Mouse (Mus musculus): Measurements from ENCODE around the gene Tlcd2. TPM values are rescaled to one million over a fixed set of nuclear protein-coding genes. Genes with fewer than 3 reads are reported as not detected.

Gene Tlcd2
- total RNA-seq, 4 experiments from 2014 or later = 1.9 to 2.9 (median 2.4) TPM

DNA sequence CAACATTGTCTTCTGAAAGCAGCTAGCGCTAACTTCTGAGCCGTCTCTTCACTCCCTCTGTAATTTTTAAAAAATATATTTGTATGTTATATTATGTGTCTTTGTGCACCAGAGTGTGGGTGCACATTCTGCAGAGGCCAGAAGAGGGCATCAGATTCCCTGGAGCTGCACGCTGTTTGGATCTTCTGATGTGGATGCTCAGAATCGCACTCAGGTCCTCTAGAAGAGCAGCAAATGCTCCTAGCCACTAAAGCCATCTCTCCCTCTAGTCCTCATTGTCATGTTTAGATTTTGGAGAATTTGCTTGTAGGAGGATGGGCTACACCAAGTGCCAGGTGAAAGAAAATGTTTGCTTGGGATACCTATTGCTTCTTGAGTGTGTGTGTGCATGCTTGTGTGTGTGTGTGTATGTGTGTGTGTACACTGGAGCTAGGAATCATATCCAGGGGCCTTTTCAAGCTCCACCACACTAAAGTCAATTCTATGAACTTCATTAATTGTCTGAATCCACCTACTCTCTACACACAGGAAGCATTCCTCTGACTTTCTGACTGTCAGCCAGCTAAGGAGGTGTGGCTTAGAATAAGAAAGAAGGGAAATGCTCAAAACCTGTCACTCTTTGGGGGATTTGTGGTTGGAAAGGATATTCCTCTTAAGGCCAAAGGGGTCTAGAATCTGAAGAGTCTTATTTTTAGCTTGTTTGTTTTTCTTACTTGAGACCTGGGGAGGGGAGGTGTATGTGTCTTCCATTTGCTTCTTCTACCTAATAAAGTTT is 5.4 kb downstream of the Tlcd2 start:
- DNase-seq (ENCODE audit: low spot score in 2 of 2) = no peak

DNA sequence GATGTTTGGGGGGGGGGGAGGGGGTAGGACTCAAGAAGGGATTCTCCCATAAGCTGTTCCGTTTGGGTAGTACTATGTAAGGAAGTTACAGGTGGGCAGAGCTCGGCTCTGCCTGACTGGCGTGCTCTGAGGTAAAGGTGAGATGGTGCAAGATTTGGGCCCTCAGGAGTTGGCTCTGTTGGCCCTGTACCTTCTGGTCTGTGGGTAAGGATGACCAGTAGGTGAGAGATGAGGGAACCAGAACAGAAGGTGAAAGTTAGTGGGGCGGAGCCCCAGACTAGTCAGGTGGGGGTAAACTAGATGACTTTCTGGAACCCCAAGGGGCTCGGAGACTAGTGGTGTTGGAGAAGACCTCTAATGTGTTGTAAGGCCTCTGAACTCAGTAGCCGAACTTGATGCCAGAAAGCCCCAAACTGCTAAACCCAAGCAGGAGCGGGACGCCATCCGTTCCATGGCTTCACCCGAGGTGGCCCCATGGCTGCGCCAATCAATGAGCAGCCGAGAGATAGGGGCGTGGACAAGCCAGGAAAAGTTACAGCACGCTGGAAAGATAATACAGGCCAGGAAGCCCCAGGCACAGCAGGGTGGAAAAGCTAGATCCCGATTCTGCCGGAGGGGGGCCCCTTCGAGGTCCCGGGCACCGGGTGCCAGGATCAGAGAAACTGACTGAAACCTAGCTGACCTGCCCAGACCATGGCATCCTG is 6.1 kb downstream of the Tlcd2 start:
- peak; percentile 51 to 67 for DNase-seq (ENCODE audit: low spot score in 2 of 2)

DNA sequence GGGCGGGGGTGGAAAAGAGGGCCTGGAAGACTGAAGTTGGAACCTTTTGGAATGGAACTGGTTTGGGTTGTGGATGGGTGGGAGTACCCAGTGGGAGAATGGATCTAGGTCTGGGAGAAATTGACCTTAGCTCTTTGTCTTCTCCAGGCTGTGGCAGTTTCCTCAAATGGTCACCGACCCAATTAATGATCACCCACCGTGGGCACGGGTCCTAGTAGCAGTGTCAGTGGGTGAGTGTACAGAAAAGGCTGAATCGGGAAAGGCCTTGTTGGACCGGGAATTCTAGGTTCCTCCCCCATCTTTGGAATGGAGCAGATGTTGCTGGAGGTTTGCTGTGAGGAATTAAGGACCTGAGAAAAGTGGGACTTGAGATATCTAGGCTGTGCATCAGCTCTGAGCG is 6.9 kb downstream of the Tlcd2 start:
- DNase-seq (ENCODE audit: low spot score in 2 of 2) = no peak

DNA sequence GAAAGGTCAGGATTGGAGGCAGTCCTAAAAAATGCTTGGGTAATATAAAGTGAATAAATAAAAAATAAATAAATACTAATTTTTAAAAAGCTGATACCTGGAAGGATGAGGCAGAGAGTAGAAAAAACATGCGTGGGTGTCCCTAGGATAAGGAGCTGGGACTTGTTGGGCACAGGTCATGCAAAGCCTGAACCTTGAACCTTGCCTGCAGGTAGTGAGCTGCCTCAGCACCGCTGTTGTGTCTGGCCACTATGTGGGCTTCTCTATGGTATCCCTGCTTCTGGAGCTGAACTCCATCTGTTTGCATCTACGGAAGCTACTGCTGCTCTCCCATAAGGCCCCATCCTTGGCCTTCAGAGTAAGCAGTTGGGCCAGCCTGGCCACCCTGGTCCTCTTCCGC is 7.7 kb downstream of the Tlcd2 start:
- DNase-seq (ENCODE audit: low spot score in 2 of 2) = no peak

DNA sequence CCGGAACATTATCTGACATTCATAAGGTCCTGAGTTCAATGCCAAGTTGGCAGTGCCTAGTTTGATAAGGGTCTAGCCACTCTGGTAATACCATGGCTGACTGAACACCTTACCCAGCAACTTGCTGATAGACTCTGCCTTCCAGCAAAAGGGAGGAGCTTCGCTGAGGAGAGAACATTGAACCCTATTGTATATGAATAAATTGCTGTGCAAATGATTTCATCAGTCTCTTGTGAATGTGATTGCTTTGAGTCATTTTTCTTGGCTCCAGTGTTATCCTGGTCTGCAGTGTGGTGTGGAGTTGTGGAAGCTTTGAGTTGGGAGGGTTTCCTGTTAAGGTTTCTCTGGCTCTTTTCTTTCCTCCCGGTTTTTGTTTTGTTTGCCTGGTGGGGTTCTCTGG is 9.2 kb downstream of the Tlcd2 start:
- DNase-seq (ENCODE audit: low spot score in 2 of 2) = no peak

DNA sequence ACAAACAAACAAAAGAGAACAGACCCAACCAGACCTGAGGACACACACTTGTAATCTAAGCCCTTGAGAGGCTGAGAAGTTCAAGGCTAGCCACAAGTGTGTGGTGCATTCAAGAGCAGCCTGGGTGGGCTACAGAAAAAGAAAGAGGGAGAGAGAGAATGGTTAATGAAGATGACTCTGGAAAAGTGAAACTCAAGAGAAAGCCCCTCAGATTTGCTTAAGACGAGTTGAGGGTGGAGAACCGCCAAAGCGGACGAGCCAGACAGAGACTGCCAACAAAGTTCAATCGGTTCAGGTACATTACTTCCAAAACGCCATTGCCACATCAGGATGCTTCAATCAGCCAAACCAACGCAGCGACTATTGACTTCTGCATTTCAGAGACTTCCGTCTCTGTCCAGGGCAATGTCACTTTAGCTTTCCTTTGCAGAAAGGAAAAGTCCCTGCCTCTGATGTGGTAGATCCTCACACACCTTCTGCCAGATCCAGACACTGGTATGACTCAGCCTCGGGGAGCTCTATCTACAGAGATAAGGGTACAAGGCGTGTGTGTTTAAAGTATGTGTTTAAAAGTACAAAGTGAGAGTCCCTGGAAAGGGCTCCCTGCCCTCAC is 11.1 kb downstream of the Tlcd2 start:
- no peak for DNase-seq (ENCODE audit: low spot score in 2 of 2)

DNA sequence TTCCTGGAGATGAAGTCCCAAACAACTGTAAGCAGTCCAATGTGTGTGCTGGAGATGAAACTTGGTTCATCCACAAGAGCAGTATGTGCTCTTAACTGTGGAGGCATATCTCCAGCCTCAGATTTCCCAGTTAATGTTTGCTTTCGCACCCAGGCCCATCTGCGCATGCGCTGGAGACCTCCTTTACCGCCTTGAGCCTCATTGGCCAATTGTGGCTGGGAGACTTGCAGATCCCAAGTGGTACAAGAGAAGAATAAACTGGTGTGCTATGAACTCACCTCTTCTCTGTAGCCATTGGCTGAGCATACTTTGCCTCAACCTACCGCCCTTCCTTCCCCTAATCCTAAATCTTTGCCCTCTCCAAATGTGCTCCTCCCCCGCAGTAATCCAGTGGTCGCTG is 11.9 kb downstream of the Tlcd2 start:
- DNase-seq (ENCODE audit: low spot score in 2 of 2) = no peak

DNA sequence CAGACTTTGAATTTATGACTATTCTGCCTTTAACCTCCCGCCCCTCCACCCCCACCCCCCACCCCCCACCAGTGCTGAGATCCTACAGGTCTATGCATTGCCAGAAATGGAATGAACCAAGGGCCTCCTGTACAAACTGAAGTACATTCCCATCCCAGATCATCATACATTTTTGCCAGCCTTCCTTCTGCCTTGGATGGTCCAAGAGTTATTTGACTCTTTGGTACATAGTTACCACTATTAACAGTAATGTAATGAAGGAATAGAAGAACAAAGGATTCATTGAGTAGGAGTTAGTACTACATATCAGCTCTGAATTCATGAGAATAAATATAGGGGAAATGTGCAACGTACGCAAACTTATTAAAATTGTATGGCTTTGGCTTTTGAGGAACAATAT is 24.7 kb downstream of the Tlcd2 start:
- no peak for DNase-seq (ENCODE audit: low spot score in 2 of 2)

DNA sequence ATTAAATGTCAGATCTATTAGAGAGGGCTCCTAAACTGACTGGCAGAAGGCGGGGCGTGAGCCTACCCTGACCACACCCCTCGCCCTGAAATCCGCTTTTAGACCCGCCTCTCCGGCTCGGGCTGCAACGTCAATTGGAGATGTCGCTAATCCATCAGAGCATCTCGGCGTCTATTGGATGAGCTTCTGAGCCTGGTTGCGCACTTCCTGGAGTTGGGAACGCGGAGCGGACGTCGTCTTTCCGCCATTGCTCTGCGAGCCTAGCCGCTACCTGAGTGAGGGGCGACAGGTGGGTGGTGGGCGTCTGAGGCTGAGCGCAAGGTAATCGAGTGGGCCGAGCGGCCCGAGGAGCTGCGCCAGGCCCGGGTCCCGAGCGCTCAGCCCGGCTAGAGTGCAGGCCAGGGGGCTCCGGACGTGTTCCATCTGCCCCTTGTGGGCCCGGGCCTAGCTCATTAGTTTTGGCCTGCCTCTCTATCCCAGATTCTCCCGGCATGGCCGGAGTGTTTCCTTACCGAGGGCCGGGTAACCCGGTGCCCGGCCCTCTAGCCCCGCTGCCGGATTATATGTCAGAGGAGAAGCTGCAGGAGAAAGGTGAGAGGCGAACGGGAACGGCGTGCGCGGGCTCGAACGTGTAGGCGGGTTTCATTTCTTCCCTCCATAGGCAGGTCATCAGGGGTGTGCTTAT is 25.2 kb downstream of the Tlcd2 start, which contains the start of gene Prpf8:
Gene Prpf8 (plus strand): TSS at position 216 of the 685 bp plus-strand sequence.
- DNase-seq (ENCODE audit: low spot score in 2 of 2) = peak; percentile 95 to 97

DNA sequence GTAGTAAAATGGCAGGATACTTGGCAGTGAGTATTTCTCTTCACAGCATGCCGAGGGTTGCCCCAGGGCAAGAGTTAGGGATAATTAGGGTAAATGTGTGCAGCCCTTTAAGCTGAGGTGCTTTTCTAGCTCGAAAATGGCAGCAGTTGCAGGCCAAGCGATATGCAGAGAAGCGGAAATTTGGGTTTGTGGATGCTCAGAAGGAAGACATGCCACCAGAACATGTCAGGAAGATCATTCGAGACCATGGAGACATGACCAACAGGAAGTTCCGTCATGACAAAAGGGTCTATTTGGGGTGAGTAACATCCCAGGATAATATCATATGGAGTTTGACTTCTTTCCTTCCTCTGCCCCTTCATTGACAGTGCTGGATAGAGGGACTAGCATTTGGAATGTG is 26.0 kb downstream of the Tlcd2 start:
- no peak for DNase-seq (ENCODE audit: low spot score in 2 of 2)

DNA sequence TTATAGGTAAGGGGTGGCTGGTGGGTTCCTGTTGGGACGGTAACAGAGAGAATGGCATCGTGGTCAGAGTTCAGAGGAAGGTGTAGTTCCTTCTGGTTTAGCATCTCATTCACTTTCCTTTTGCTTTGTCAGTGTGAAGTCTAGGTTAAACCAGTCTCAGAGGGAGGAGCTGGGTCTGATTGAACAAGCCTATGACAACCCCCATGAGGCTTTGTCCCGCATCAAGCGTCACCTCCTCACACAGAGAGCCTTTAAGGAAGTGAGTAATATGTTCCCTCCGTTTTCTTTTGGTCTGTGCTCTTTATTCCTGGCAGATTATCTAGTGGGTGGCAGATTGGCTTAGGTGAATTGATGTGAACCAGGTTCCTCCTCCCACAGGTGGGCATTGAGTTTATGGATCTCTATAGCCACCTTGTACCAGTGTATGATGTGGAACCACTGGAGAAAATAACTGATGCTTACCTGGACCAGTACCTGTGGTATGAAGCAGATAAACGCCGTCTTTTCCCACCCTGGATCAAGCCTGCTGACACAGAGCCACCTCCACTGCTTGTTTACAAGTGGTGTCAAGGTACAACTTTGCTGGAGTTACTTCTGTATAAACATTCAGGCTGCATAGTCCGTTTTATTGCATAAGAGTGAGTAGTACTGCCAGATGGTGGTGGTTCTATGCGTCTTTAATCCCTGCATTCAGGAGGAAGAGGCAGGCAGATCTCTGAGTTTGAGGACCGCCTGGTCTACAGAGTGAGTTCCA is 33.0 kb downstream of the Tlcd2 start:
- no peak for DNase-seq (ENCODE audit: low spot score in 2 of 2)

DNA sequence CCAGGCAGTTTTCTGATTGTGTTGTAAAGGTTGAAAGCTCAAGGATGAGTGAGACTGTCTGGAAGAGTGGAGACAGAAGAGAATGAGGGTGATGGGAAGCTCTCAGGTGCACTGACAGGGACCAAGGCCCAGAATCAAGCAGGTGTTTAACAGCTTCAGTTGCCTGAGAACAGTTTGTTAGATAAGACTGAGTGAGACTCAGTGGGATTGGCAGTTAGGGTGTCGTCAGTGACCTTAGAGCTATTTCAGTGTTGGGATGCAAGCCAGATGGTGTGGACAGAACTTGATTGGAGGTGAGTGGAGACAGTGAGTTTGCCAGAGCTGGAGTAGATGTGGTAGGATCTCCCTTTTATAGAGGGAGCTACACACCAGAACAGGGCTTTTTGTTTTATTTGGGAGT is 36.6 kb downstream of the Tlcd2 start:
- no peak for DNase-seq (ENCODE audit: low spot score in 2 of 2)

DNA sequence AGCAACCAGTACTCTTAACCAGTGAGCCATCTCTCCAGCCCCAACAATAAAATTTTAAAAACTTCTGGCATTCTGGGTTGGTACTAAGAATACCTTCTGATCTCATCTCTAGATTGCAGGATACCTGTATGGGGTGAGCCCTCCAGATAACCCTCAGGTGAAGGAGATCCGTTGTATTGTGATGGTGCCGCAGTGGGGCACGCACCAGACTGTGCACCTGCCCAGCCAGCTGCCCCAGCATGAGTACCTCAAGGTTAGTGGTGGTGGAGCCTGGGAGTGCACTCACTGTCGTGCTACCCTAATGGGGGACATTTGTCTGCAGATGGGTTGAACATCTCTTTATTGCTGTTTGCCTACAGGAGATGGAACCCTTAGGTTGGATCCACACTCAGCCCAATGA is 46.6 kb downstream of the Tlcd2 start:
- no peak for DNase-seq (ENCODE audit: low spot score in 2 of 2)

DNA sequence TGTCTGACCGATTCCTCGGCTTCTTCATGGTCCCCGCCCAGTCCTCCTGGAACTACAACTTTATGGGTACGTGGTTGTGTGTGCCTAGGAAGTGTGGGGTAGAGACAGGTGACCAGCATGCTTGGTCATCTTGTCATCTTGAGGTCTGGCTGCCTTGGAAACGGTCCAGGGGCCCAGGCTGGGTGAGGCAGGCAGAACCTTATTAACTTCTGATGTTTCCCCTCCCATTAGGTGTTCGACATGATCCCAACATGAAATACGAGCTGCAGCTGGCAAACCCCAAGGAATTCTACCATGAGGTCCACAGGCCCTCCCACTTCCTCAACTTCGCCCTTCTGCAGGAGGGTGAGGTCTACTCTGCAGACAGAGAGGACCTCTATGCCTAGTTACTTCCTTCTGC is 47.4 kb downstream of the Tlcd2 start:
- DNase-seq (ENCODE audit: low spot score in 2 of 2) = no peak

DNA sequence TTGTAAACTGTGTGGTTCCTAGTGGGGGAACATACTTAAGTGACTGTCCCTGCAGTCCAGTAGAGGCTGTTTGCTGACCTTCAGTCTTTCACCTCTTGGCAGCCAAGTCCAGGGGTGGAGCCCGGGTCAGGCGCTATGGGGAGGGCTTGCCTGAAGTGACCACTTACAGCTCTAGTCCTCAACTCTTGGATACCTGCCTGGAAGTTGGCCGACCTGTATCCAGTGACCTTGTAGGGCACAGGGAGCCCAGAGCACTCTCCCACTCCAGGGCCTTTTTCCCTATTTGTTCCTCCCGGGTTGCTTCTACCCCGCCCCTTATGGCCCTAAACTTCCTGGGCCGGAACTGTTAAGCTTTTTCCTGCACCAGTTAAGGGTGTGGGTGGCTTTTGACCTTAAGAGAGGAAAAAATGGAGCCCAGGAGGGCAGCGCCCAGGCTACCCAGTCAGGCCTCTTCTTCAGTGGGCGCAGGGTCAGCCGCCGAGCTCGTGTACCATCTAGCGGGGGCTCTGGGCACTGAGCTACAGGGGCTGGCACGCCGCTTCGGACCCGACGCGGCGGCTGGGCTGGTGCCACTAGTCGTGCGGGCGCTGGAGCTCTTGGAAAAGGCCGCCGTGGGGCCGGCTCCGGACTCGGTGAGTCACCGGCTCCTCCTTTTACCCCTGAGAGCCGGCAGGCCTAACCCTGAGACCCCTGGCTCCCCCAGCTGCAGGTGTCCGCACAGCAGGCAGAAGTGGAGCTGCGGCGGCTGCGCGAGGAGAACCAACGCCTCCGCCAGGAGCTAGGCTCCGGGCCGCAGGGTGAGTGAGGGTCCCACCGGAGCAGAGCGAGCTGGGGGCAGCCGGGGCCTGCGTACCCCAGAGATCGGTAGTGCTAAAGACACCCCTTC is 48.5 kb downstream of the Tlcd2 start, which contains the start of gene Rilp:
Gene Rilp (plus strand): TSS at position 354 of the 886 bp plus-strand sequence.
- peak; percentile 83 to 89 for DNase-seq (ENCODE audit: low spot score in 2 of 2)

DNA sequence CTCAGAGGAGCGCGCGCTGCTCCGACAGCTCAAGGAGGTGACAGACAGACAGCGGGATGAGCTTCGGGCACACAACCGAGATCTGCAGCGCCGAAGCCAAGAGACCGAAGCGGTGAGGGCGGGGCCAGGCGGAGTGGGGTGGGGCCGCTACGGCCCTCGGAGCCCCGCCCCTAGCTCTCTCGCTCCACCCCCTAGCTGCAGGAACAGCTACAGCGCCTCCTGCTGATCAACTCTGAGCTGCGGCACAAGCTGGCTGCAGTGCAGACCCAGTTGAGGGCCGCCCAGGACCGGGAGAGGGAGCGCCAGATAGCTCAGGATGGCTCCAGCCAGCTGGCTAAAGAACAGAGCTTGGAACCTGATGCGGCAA is 49.1 kb downstream of the Tlcd2 start:
- DNase-seq (ENCODE audit: low spot score in 2 of 2) = peak; percentile 95

DNA sequence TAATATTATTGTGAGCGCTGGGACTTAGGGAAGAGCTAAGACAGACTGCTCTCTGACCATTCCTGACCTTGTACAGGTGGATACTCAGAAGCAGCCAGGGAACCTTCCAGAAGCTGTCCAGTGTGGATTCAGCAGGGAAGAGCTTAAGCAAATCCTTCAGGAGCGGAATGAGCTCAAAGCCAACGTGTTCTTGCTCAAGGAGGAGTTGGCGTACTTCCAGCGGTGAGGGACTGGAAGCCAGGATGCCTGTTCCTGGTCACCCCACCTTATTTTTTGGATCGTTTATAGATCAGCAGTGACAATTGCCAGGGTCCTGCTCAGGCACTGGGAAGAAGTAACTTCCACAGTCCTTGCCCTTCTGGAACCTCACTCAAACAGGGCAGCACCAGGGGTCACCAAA is 49.7 kb downstream of the Tlcd2 start:
- DNase-seq (ENCODE audit: low spot score in 2 of 2) = peak; percentile 55 to 56

DNA sequence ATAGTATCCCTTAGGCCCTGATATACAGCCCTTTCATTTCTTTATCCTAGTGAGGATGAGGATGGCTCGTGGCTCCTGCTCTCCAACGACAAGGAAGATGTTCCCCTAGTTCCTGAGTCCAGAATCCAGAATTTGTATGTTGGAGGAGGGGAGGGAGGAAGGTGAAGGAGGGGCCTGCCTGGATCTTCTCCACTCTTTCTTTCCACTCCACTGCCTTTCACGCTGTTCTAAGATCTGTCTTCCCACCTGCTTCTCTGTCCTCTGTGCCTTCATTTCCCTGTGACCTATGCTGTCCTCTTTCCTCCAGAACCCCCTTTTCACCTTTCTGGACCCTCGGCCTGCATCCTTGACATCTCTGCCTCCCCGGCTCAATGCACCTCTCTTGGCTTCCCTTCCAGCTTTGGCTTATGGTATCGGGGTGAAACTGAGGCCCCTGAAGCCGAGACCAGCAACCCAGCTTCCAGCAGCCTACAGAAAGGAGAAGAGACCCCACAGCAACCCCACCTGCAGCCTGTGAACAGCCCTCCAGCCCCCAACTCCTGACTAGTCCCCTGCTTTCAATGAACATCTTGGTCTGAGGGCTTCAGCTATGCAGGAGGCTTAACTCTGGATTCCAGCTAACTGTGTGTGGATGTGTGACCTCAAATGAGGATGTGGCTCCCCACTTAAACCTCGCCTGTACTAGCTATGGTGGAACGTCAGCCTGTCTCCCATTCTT is 50.9 kb downstream of the Tlcd2 start:
- DNase-seq (ENCODE audit: low spot score in 2 of 2) = no peak

DNA sequence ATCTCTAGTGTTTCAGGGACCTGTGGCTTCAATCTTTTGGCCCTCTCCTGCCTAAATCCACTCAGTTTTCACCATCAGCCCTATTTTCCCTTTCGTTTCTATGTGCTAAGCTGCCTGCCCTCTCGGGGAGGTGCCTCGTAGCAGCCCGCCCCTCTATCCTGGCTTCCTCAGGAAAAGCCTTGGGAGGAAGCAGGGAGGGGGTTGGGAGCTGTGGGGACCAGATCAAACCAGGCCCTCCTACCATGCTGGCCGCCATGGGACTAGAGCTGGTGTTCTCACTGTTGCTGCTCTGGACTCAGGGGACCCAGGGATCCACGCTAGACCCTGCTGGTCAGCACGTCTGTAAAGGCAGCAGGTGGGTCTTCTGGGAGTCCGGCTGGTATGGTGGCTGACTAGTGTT is 51.8 kb downstream of the Tlcd2 start, which contains the start of gene Scarf1:
Gene Scarf1 (plus strand): TSS at position 205 of the 400 bp plus-strand sequence.
- DNase-seq (ENCODE audit: low spot score in 2 of 2) = peak in 1 of 2 experiments; percentile 43

Data from gastrocnemius, adult 8-10 months (tissue).